13 mouse cellular contexts compared by ENCODE assay signal in genomic region chr17:14166746-14167432, GRCm38 (mm10). TPM values are rescaled to one million over a fixed set of nuclear protein-coding genes. Genes with fewer than 3 reads are reported as not detected.
DNase-seq lines count a peak whose midpoint lies in the region; ATAC-seq and TF ChIP-seq lines count a peak whose summit lies in the region.
"Had no signal": no experiment of that assay in that cellular context is flagged by ENCODE, and none has a peak within 500 bp of the region (broad histone marks: within the 10 kb centered on the region; RNA-seq: fewer than 3 reads in every experiment).

No protein-coding gene starts in this region.

- H3K4me3 ChIP-seq in heart, embryonic 10.5 days = no peak overlapping the region
- no peak overlapping the region for H3K4me3 ChIP-seq in lung, postnatal 0 days (ENCODE audit: low read depth, low read length)
- no peak overlapping the region for H3K4me3 ChIP-seq in lung, adult 2 months (replicated peaks; ENCODE audit: extremely low read depth, low read depth, low read length)
- H3K4me3 ChIP-seq in stomach, embryonic 16.5 days (replicated peaks; ENCODE audit: low read length) = no peak overlapping the region
- H3K4me3 ChIP-seq: embryonic facial prominence, embryonic 13.5 days; forebrain, embryonic 12.5 days; limb, embryonic 13.5 days had no signal

- no peak overlapping the region for H3K4me2 ChIP-seq in lung, postnatal 0 days (replicated peaks; ENCODE audit: low read depth, low read length)
- no peak overlapping the region for H3K4me2 ChIP-seq in stomach, embryonic 16.5 days (ENCODE audit: low read depth, low read length)
- H3K4me2 ChIP-seq: embryonic facial prominence, embryonic 13.5 days; forebrain, embryonic 12.5 days; limb, embryonic 13.5 days had no signal

- ATAC-seq in lung, postnatal 0 days = peak; percentile 36; the same call in 1 of the 2 replicates
- ATAC-seq in stomach, embryonic 16.5 days (ENCODE audit: insufficient read depth, low FRiP score) = peak; percentile 35; the same call in 1 of the 2 replicates

- H3K27me3 ChIP-seq in heart, embryonic 10.5 days (ENCODE audit: insufficient read depth, poor library complexity, severe bottlenecking) = peaks cover 53% of the 10 kb centered on the region; the same call in 1 of the 2 replicates
- H3K27me3 ChIP-seq in lung, postnatal 0 days (replicated peaks; ENCODE audit: insufficient read depth, low read length) = no peaks in the 10 kb centered on the region
- H3K27me3 ChIP-seq in stomach, embryonic 16.5 days (ENCODE audit: control insufficient read depth, insufficient read depth, low read length) = no peaks in the 10 kb centered on the region
- H3K27me3 ChIP-seq: embryonic facial prominence, embryonic 13.5 days had no signal

- no peaks in the 10 kb centered on the region for H3K9me3 ChIP-seq in heart, embryonic 10.5 days
- H3K9me3 ChIP-seq in lung, postnatal 0 days (ENCODE audit: low read length) = no peaks in the 10 kb centered on the region
- H3K9me3 ChIP-seq in stomach, embryonic 16.5 days (replicated peaks; ENCODE audit: control insufficient read depth, low read length) = no peaks in the 10 kb centered on the region
- H3K9me3 ChIP-seq: embryonic facial prominence, embryonic 13.5 days; forebrain, embryonic 12.5 days; limb, embryonic 13.5 days had no signal

- no peaks in the 10 kb centered on the region for H3K36me3 ChIP-seq in heart, embryonic 10.5 days
- no peaks in the 10 kb centered on the region for H3K36me3 ChIP-seq in lung, postnatal 0 days (ENCODE audit: insufficient read depth, low read length)
- H3K36me3 ChIP-seq in stomach, embryonic 16.5 days (ENCODE audit: control insufficient read depth, insufficient read depth, low read length) = no peaks in the 10 kb centered on the region
- H3K36me3 ChIP-seq: embryonic facial prominence, embryonic 13.5 days; forebrain, embryonic 12.5 days; limb, embryonic 13.5 days had no signal

- 43% methylated on average over 6 of the region's 6 CpGs for WGBS in heart, embryonic 10.5 days
- WGBS in lung, postnatal 0 days = 30% methylated on average over 6 of the region's 6 CpGs
- 47% methylated on average over 6 of the region's 6 CpGs for WGBS in lung, adult 2 months
- WGBS in stomach, embryonic 16.5 days = 48% methylated on average over 6 of the region's 6 CpGs

- TF ChIP-seq POLR2A in lung, adult 2 months (IDR thresholded peaks at IDR 0.05; ENCODE audit: borderline replicate concordance, extremely low read depth, low read depth, low read length) = no peak

- TF ChIP-seq CTCF in lung, postnatal 0 days (IDR thresholded peaks at IDR 0.05) = no peak
- TF ChIP-seq CTCF in lung, adult 2 months (IDR thresholded peaks at IDR 0.05; ENCODE audit: insufficient read depth, low read length) = no peak

- intact Hi-C loops in heart, postnatal 10 days (cut with DNase I) = no loop called here

- peak overlapping the region; percentile 17; the same call in 1 of the 2 replicates for H3K27ac ChIP-seq in heart, embryonic 10.5 days
- H3K27ac ChIP-seq in lung, postnatal 0 days (ENCODE audit: low read length) = no peak overlapping the region
- H3K27ac ChIP-seq in stomach, embryonic 16.5 days (ENCODE audit: low read length) = no peak overlapping the region
- H3K27ac ChIP-seq: embryonic facial prominence, embryonic 13.5 days; limb, embryonic 13.5 days had no signal

- peaks cover 66% of the 10 kb centered on the region for H3K4me1 ChIP-seq in heart, embryonic 10.5 days
- H3K4me1 ChIP-seq in lung, postnatal 0 days (ENCODE audit: insufficient read depth, low read depth, low read length) = no peaks in the 10 kb centered on the region
- H3K4me1 ChIP-seq in lung, adult 2 months (ENCODE audit: control insufficient read depth, insufficient read depth, low read length) = no peaks in the 10 kb centered on the region
- H3K4me1 ChIP-seq in stomach, embryonic 16.5 days (ENCODE audit: control insufficient read depth, insufficient read depth, low read length) = peaks cover 37% of the 10 kb centered on the region

- DNase-seq in heart, embryonic 10.5 days (ENCODE audit: low spot score) = no peak
- DNase-seq in heart, postnatal 10 days = no peak
- DNase-seq in lung, postnatal 0 days (ENCODE audit: low spot score) = no peak
- DNase-seq in lung, adult 2 months = no peak
- DNase-seq in c-Kit-positive CD71-positive TER-119-positive erythroid progenitor cells, embryonic 14.5 days (ENCODE audit: low spot score) = peak; percentile 4
- DNase-seq in left cerebral cortex, adult 11 months (ENCODE audit: low spot score) = no peak
- DNase-seq in gastrocnemius, postnatal 25 days = no peak
- DNase-seq: gastrocnemius, postnatal 10 days had no signal

- no peak for TF ChIP-seq EP300 in lung, postnatal 0 days (IDR thresholded peaks at IDR 0.05)

- no peak overlapping the region for H3K9ac ChIP-seq in lung, postnatal 0 days (replicated peaks; ENCODE audit: low read depth)
- H3K9ac ChIP-seq in stomach, embryonic 16.5 days (ENCODE audit: low read length) = no peak overlapping the region
- H3K9ac ChIP-seq: embryonic facial prominence, embryonic 13.5 days; forebrain, embryonic 12.5 days; limb, embryonic 13.5 days had no signal

RNA-seq across cellular contexts. Expression of gene Dact2, which starts 37.2 kb away (rescaled TPM):
- 0.59 and 1.4 TPM in 2 replicates for polyA plus RNA-seq in heart, embryonic 10.5 days (2016; fragmentation: Nextera tagmentation; extraction: Ambion mirVana)
- total RNA-seq in heart, postnatal 10 days (2021) = 1 to 10 TPM; 2.3 to 2.7 TPM
- polyA plus RNA-seq in lung, postnatal 0 days (2015; fragmentation: Nextera tagmentation; extraction: Ambion mirVana) = 2.5 and 2.6 TPM in 2 replicates
- polyA plus RNA-seq in lung, adult 2 months (2012; rRNA removed) = 3.0 and 3.3 TPM in 2 replicates
- polyA plus RNA-seq in stomach, embryonic 16.5 days (2015; fragmentation: Nextera tagmentation; extraction: Ambion mirVana) = 2.9 and 3.3 TPM in 2 replicates
- 1 to 10 TPM; 2.9 to 3.3 TPM for total RNA-seq in gastrocnemius, postnatal 25 days (2021)
- total RNA-seq: megakaryocyte-erythroid progenitor cell, adult 5-6 weeks had no signal
